Mouse (Mus musculus) liver, embryonic 14.5 days (tissue): ENCODE measurements around the gene Mylk. TPM values are rescaled to one million over a fixed set of nuclear protein-coding genes. Genes with fewer than 3 reads are reported as not detected.

ENCODE experiments used
- ATAC-seq: fragments of 200-750 bp; cut with Nextera tagmentation; 2 replicates; pipeline ENCODE4 v1.8.0; 2017; ENCODE audit warnings: moderate number of reproducible peaks, mild to moderate bottlenecking, moderate library complexity; ENCODE audit not compliant: insufficient read depth
- DNase-seq, 3 experiments: peaks; one replicate each; pipeline ENCODE4 v3.0.0-alpha.2; 2012 to 2013; ENCODE audit warnings: low read depth in 3 of 3, low spot score in 3 of 3
- H3K27ac ChIP-seq: fragments of 300-500 bp; sonication (generic); 2 replicates; pipeline ENCODE4 v1.5.1; 2014; ENCODE audit warnings: moderate library complexity, mild to moderate bottlenecking, control low read depth, inconsistent platforms
- H3K27me3 ChIP-seq: fragments of 300-500 bp; sonication (generic); 2 replicates; pipeline ENCODE4 v1.6.1; 2014; ENCODE audit warnings: mild to moderate bottlenecking, low read length, moderate library complexity; ENCODE audit not compliant: control insufficient read depth, insufficient read depth
- H3K36me3 ChIP-seq: fragments of 300-500 bp; sonication (generic); replicated peaks from 2 replicates; pipeline ENCODE4 v1.6.1; 2014; ENCODE audit warnings: low read depth; ENCODE audit not compliant: control insufficient read depth, insufficient read depth
- H3K4me1 ChIP-seq, 2 experiments: fragments of 200-500 bp in 1 of 2; fragments of 300-500 bp in 1 of 2; sonication (generic) in 1 of 2; replicated peaks; 2 replicates each; pipeline ENCODE4 v1.6.1; 2012 to 2014; ENCODE audit warnings: antibody characterized with exemption in 1 of 2, inconsistent platforms in 1 of 2, low read length in 1 of 2; ENCODE audit not compliant: control insufficient read depth in 2 of 2, insufficient read depth in 2 of 2
- H3K4me2 ChIP-seq: fragments of 300-500 bp; sonication (generic); 2 replicates; pipeline ENCODE4 v1.6.1; 2014; ENCODE audit warnings: low read depth, mild to moderate bottlenecking, control low read depth, moderate library complexity
- H3K4me3 ChIP-seq, 2 experiments: fragments of 200-500 bp in 1 of 2; fragments of 300-500 bp in 1 of 2; sonication (generic) in 1 of 2; 2 replicates each; pipeline ENCODE4 v1.5.1; 2012 to 2014; ENCODE audit warnings: low read depth in 2 of 2, low read length in 2 of 2, mild to moderate bottlenecking in 2 of 2, control low read depth in 1 of 2, inconsistent platforms in 1 of 2, moderate library complexity in 1 of 2; ENCODE audit not compliant: insufficient read depth in 1 of 2
- H3K9ac ChIP-seq: fragments of 300-500 bp; sonication (generic); replicated peaks from 2 replicates; pipeline ENCODE4 v1.6.1; 2014; ENCODE audit warnings: mild to moderate bottlenecking, control low read depth, moderate library complexity
- H3K9me3 ChIP-seq: fragments of 300-500 bp; sonication (generic); 2 replicates; pipeline ENCODE4 v1.6.1; 2016; ENCODE audit warnings: low read length, mixed read lengths; ENCODE audit not compliant: control insufficient read depth
- CTCF ChIP-seq: IDR thresholded peaks from 2 replicates; pipeline ENCODE4 v1.5.1; 2016; ENCODE audit warnings: antibody characterized with exemption, low read depth, control low read depth
- EP300 ChIP-seq: IDR thresholded peaks from 2 replicates; pipeline ENCODE4 v1.6.1; 2016; ENCODE audit warnings: antibody characterized with exemption, low read depth
- WGBS: fragments of 180-500 bp; shearing (Covaris S2); extraction: QIAGEN DNeasy Blood & Tissue Kit; methylation state at CpG from one replicate; pipeline ENCODE4 v1.1.7; 2014; ENCODE audit not compliant: insufficient replicate concordance; 5-methylcytosine and 5-hydroxymethylcytosine counted together
- polyA plus RNA-seq, 2 experiments: library from polyadenylated mRNA; depleted of rRNA in 1 of 2; stranded (reverse) in 1 of 2; unstranded in 1 of 2; fragments of >200 nt; fragmentation: Nextera tagmentation in 1 of 2; extraction: Ambion mirVana in 1 of 2; gene quantifications; 2 replicates each; pipeline versions ENCODE4 v1.2.1 to v1.2.3; 2012 to 2014

Mylk gene
- polyA plus RNA-seq, 2 experiments = 4.4 to 5.4 TPM

- 47% methylated on average over 5 of the region's 5 CpGs for WGBS
- Histone ChIP-seq H3K4me1 (no peaks in the 10 kb centered on the region; a peak in 1 of 4 replicates), H3K9me3 (no peaks in the 10 kb centered on the region), H3K9ac (no peak overlapping the region), H3K4me2 (no peak overlapping the region), H3K27ac (no peak overlapping the region), H3K36me3 (no peaks in the 10 kb centered on the region), H3K27me3 (no peaks in the 10 kb centered on the region), H3K4me3 (no peak overlapping the region)
- ATAC-seq (no peak), DNase-seq (no peak)
- no peak for TF ChIP-seq CTCF
- TF ChIP-seq EP300 = no peak
Measured at GRCm38 (mm10) chr16:34996133-34996532, 251.1 kb downstream of the Mylk start.

- TF ChIP-seq EP300 (no peak), CTCF (no peak)
- Histone ChIP-seq H3K27ac (no peak overlapping the region), H3K4me2 (no peak overlapping the region)
Measured at GRCm38 (mm10) chr16:34997052-34997451, 252.0 kb downstream of the Mylk start.

GRCm38 (mm10) chr16:34997576-34997975 is 252.6 kb downstream of the Mylk start:
- H3K36me3 ChIP-seq = no peaks in the 10 kb centered on the region
- no peak overlapping the region for H3K9ac ChIP-seq
- DNase-seq = no peak
- H3K9me3 ChIP-seq = no peaks in the 10 kb centered on the region
- no peaks in the 10 kb centered on the region for H3K27me3 ChIP-seq
- no peak for ATAC-seq
- TF ChIP-seq EP300 = no peak
- no peaks in the 10 kb centered on the region; a peak in 1 of 4 replicates for H3K4me1 ChIP-seq
- no peak overlapping the region for H3K4me2 ChIP-seq
- 56% methylated on average over 10 of the region's 10 CpGs for WGBS
- no peak overlapping the region for H3K4me3 ChIP-seq
- no peak overlapping the region for H3K27ac ChIP-seq

More at GRCm38 (mm10) chr16:34997052-34997451, 252.0 kb downstream of the Mylk start:
- Histone ChIP-seq H3K27me3 (no peaks in the 10 kb centered on the region), H3K4me3 (no peak overlapping the region), H3K9me3 (no peaks in the 10 kb centered on the region), H3K9ac (no peak overlapping the region), H3K4me1 (no peaks in the 10 kb centered on the region; a peak in 1 of 4 replicates), H3K36me3 (no peaks in the 10 kb centered on the region)
- ATAC-seq = no peak
- WGBS = 63% methylated on average over 4 of the region's 4 CpGs
- no peak for DNase-seq

GRCm38 (mm10) chr16:34999016-34999415 is 254.0 kb downstream of the Mylk start:
- DNase-seq (no peak), ATAC-seq (no peak)
- Histone ChIP-seq H3K9ac (no peak overlapping the region), H3K9me3 (no peaks in the 10 kb centered on the region), H3K27ac (no peak overlapping the region), H3K27me3 (no peaks in the 10 kb centered on the region), H3K4me3 (no peak overlapping the region), H3K36me3 (no peaks in the 10 kb centered on the region), H3K4me1 (no peaks in the 10 kb centered on the region; a peak in 1 of 4 replicates), H3K4me2 (no peak overlapping the region)
- WGBS = 51% methylated on average over 3 of the region's 3 CpGs
- TF ChIP-seq EP300 (no peak), CTCF (no peak)

GRCm38 (mm10) chr16:34999986-35000385 is 255.0 kb downstream of the Mylk start:
- Histone ChIP-seq H3K9me3 (no peaks in the 10 kb centered on the region), H3K4me2 (no peak overlapping the region), H3K27ac (no peak overlapping the region), H3K36me3 (no peaks in the 10 kb centered on the region), H3K27me3 (no peaks in the 10 kb centered on the region), H3K4me3 (no peak overlapping the region), H3K4me1 (no peaks in the 10 kb centered on the region), H3K9ac (no peak overlapping the region)
- ATAC-seq (no peak), DNase-seq (no peak)
- TF ChIP-seq EP300 (no peak), CTCF (no peak)
- 47% methylated on average over 11 of the region's 11 CpGs for WGBS
